Mouse (Mus musculus) kidney, adult 2 months (tissue): ENCODE results near the gene Mchr1. TPM values are rescaled to one million over a fixed set of nuclear protein-coding genes. Genes with fewer than 3 reads are reported as not detected.

Experiments used
- DNase-seq: peaks from one replicate; pipeline ENCODE4 v3.0.0; 2021
- H3K27ac ChIP-seq: fragments of 200-500 bp; 2 replicates; pipeline ENCODE4 v1.5.1; 2012; ENCODE audit warnings: low read depth, low read length, control low read depth, inconsistent platforms; ENCODE audit not compliant: insufficient read depth
- H3K27me3 ChIP-seq: fragments of 200-500 bp; replicated peaks from 2 replicates; pipeline ENCODE4 v1.6.1; 2012; ENCODE audit warnings: mild to moderate bottlenecking, moderate library complexity, low read length, inconsistent platforms; ENCODE audit not compliant: control insufficient read depth, insufficient read depth
- H3K36me3 ChIP-seq: fragments of 200-500 bp; 2 replicates; pipeline ENCODE4 v1.6.1; 2012; ENCODE audit warnings: mild to moderate bottlenecking, moderate library complexity, low read length, inconsistent platforms; ENCODE audit not compliant: control insufficient read depth, insufficient read depth
- H3K4me1 ChIP-seq: fragments of 200-500 bp; 2 replicates; pipeline ENCODE4 v1.6.1; 2011; ENCODE audit warnings: low read length; ENCODE audit not compliant: control insufficient read depth, insufficient read depth
- H3K4me3 ChIP-seq: fragments of 200-500 bp; 2 replicates; pipeline ENCODE4 v1.5.1; 2011; ENCODE audit warnings: mild to moderate bottlenecking, low read depth, low read length, control low read depth; ENCODE audit not compliant: insufficient read depth
- CTCF ChIP-seq: fragments of 200-500 bp; conservative IDR thresholded peaks from 2 replicates; pipeline ENCODE4 v1.5.1; 2011; ENCODE audit warnings: low read depth, mild to moderate bottlenecking, control low read depth, low read length, moderate library complexity, mixed read lengths; ENCODE audit not compliant: insufficient read depth, insufficient read length
- POLR2A ChIP-seq: fragments of 200-500 bp; IDR thresholded peaks from one replicate; pipeline ENCODE4 v1.6.1; 2011; ENCODE audit warnings: low read depth, low read length, control low read depth
- WGBS: fragments of 180-500 bp; shearing (Covaris S2); methylation state at CpG from one replicate; pipeline ENCODE4 v1.1.7; 2018; 5-methylcytosine and 5-hydroxymethylcytosine counted together
- polyA plus RNA-seq: library from polyadenylated mRNA; depleted of rRNA; stranded (reverse); fragments of >200 nt; gene quantifications from 2 replicates; pipeline ENCODE4 v1.2.3, GENCODE M21; 2012; rRNA removed

The Mchr1 gene
- 2.1 and 2.3 TPM in 2 replicates for polyA plus RNA-seq

DNA sequence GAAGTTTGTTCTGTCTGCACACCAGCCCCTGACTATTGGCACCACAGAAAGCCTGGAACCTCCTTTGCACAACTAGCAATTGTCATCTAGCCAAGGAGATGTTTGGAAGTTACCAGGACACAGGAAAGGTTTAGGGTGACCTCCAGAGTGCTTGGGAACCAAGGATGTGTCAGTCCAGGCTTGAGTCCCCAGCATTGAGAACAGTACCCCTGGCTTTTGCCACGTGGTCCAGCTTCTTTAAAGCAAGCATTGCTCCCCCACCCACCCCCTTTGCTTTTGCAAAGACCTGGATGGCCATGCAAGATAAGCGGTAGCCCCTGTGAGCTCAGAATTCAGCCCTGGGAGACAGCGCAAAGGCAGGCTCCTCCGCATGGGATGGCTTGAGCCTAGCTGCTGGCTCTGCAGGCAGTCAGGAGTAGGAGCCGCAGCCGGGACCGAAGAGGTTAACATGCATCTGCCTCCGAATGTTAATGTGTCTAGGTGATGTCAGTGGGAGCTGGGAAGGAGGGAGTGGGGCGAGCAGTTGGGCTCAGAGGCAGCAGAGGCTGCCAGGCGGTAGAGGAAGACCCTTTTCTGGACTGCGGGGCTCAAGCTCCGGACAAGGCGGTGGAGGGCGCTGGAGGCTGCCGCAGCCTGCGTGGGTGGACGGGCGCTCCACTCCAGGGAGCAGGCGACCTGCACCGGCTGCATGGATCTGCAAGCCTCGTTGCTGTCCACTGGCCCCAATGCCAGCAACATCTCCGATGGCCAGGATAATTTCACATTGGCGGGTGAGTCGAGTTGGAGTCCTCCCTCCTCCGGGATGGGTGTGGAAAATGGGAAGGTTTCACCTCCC lies at the start of gene Mchr1:
Gene Mchr1 (plus strand): TSS at position 414 of the 835 bp plus-strand sequence.
- Histone ChIP-seq H3K27me3 (no peaks in the 10 kb centered on the region), H3K36me3 (no peaks in the 10 kb centered on the region), H3K27ac (no peak within 1 kb of the TSS), H3K4me3 (peak within 1 kb of the TSS; percentile 42), H3K4me1 (peaks cover 5% of the 10 kb centered on the region; the same call in 1 of the 2 replicates)
- TF ChIP-seq POLR2A, result no peak
- TF ChIP-seq CTCF, result peak; percentile 43
- WGBS, result 4% methylated on average over 25 of the region's 25 CpGs
- peak; percentile 61 for DNase-seq

DNA sequence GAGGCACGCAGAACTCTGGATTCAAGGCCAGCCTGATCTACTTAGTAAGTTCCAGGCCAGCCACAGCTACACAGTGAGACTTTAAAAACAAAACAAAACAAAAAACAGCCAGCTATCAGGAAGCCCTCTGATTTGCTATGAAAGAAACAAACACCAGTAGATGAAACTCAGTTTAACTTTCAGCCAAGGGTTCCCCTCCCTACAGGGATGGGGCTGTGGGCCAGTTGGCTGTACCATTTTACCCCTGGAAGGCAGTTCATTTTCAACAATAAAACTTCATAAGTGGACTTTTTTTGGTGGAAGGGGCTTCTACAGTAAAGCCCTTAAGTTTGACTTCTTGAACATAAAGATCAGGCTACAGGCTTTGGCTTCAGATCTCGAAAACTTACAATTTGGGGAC lies 46.2 kb upstream of the Mchr1 start:
- no peak for DNase-seq
- WGBS, result 93% methylated on average over 2 of the region's 2 CpGs
- no peak overlapping the region for H3K4me3 ChIP-seq
- peaks cover 2% of the 10 kb centered on the region; the same call in 1 of the 2 replicates for H3K4me1 ChIP-seq
- no peak for TF ChIP-seq CTCF
- TF ChIP-seq POLR2A, result no peak
- no peaks in the 10 kb centered on the region for H3K36me3 ChIP-seq
- no peaks in the 10 kb centered on the region for H3K27me3 ChIP-seq
- no peak overlapping the region for H3K27ac ChIP-seq

DNA sequence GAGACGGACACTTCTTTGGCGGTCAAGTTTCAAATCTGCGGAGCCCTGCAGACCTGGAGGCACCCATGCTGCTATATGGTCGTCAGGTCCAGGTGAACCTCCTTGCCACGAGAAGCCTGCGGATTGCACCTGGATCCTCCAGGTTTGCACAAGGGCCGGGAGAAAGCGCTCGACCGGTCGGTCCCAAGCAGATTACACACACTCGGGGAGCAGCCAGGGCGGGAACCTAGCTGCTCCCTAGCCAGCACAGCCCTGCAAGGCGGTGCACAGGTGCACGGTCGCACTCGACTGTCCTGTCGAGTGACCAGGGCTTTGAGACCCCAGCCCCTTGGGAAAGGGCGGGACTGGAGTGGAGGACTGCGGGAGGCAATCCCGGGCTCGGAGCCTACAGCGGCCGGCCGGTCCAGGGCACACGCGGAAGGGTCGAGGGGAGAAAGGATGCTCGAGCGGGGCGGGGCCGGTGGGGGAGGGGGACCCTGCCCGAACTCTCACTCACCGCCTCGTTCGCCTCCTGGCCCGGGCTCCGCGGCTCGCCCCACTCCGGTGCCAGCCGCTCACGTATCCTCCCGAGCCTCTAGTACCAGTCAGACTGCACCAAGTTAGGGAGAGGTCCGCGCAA lies 45.2 kb upstream of the Mchr1 start:
- Histone ChIP-seq H3K27me3 (no peaks in the 10 kb centered on the region), H3K4me1 (peaks cover 2% of the 10 kb centered on the region; the same call in 1 of the 2 replicates), H3K36me3 (no peaks in the 10 kb centered on the region), H3K27ac (no peak overlapping the region), H3K4me3 (peak overlapping the region; percentile 96)
- under 1% methylated on average over 45 of the region's 46 CpGs for WGBS
- DNase-seq, result peak; percentile 31
- TF ChIP-seq CTCF (no peak), POLR2A (no peak)

DNA sequence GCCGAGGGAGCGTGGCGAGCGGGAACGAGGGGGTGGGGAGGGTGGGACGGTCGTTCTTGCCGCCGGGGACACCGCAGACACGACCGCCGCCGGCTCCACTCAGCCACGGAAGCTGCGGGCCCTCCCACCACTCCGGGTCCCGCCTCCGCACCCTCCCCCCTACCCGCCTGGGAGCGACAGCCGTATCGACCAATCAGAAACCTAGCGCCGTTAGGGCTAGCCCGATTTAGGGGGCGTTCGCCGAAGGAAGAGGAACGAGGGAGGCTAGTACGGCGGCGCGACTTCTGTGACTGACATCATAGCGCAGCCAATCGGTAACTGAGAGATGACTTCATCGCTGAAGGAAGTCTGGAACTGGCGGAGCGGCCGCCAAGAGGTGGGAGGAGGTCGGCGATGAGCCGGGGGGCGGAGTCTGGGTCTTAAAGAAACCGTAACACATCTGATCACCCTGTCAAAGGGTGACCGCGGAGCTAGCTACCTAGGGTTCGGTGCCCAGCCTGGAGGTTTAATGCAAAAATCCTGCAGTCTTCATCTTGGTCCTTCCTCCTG lies 44.6 kb upstream of the Mchr1 start, which contains the start of gene Mrtfa:
Gene Mrtfa (minus strand): TSS at position 128 of the 549 bp plus-strand sequence.
- DNase-seq, result peak; percentile 100
- no peaks in the 10 kb centered on the region for H3K27me3 ChIP-seq
- H3K4me1 ChIP-seq, result peaks cover 2% of the 10 kb centered on the region; the same call in 1 of the 2 replicates
- no peaks in the 10 kb centered on the region for H3K36me3 ChIP-seq
- WGBS, result 1% methylated on average over 48 of the region's 48 CpGs
- peak; percentile 47 for TF ChIP-seq POLR2A
- no peak for TF ChIP-seq CTCF
- H3K4me3 ChIP-seq, result peak within 1 kb of the TSS; percentile 96
- H3K27ac ChIP-seq, result peak within 1 kb of the TSS; percentile 81

DNA sequence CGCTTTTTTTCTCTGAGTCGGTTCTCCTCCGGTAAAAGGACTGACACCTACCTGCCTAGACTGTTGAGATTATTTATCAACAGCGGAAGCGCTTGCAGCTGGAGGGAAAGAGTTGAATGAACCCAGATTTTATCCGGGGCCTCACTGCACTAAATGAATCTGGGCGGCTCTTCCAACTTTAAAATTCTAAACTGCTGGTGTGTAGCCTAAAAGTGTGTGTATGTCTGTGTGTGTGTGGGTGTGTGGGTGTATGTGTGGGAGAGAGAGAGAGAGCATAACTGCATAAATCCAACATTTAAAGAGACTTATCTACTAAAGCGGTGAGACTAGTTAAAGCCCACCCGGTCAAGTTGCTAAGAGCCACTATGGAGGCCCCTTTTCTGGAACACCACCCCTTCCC lies 44.0 kb upstream of the Mchr1 start:
- no peak for DNase-seq
- 22% methylated on average over 9 of the region's 9 CpGs for WGBS
- Histone ChIP-seq H3K27ac (peak overlapping the region; percentile 81), H3K4me1 (peaks cover 2% of the 10 kb centered on the region; the same call in 1 of the 2 replicates), H3K4me3 (peak overlapping the region; percentile 67), H3K27me3 (no peaks in the 10 kb centered on the region), H3K36me3 (no peaks in the 10 kb centered on the region)
- TF ChIP-seq CTCF, result no peak
- no peak for TF ChIP-seq POLR2A

DNA sequence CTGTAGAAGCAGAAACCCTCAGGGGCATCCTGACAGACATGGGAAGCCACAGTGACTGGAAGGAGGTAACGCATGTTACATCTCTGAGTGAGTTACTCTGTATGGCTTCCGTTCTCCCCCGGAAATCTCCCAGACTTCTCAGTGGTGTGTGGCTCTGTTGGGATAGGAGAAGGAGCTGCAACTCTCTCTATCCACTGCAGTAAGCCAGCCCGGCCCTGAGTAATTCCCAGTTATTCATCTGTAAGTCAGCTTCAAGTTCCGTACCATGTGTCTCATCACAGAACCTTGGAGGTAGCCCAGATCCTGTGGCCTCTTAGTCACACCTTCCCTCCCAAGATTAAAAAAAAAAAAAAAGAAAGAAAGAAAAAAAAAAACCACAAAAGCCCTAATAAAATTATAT lies 43.0 kb upstream of the Mchr1 start:
- Histone ChIP-seq H3K4me1 (peaks cover 2% of the 10 kb centered on the region; the same call in 1 of the 2 replicates), H3K27me3 (no peaks in the 10 kb centered on the region), H3K27ac (no peak overlapping the region), H3K36me3 (no peaks in the 10 kb centered on the region), H3K4me3 (no peak overlapping the region)
- TF ChIP-seq POLR2A (no peak), CTCF (no peak)
- 84% methylated on average over 5 of the region's 5 CpGs for WGBS
- DNase-seq, result no peak

DNA sequence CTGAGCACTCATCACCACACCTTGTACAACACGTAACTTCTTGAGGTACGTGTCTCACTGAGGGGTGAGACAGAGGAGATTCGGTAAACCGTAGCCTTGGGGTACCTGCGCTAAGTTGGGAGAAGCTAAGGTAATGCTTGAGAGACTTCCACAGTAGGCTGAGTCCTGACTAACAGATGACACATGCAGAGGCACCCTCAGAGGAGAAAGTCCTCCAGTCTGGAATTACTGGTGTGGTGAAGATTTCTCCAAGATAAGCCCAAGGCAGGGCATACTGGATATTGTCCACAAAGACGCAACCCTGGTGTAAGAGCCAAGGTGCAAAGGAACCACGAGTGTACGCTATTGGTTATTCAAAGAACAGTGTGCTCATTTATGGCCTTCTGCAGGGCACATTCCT lies 42.4 kb upstream of the Mchr1 start:
- no peak overlapping the region for H3K4me3 ChIP-seq
- WGBS, result 89% methylated on average over 8 of the region's 8 CpGs
- DNase-seq, result no peak
- H3K27me3 ChIP-seq, result no peaks in the 10 kb centered on the region
- peaks cover 2% of the 10 kb centered on the region; the same call in 1 of the 2 replicates for H3K4me1 ChIP-seq
- TF ChIP-seq POLR2A (no peak), CTCF (no peak)
- H3K36me3 ChIP-seq, result no peaks in the 10 kb centered on the region
- H3K27ac ChIP-seq, result no peak overlapping the region
